Mouse (Mus musculus): ENCODE measurements around the gene Hnf1a.
"Not testable (repeated sequence)": the region's sequence is repeated elsewhere in the genome, so short reads cannot be mapped to it uniquely, and the experiment has no call there.

The Hnf1a gene

GRCm38 (mm10) chr5:114942766-114943130, 28.1 kb downstream of the Hnf1a start:
- DNase-seq = no peak

GRCm38 (mm10) chr5:114942074-114942765, 28.7 kb downstream of the Hnf1a start, which contains the start of gene 2210016L21Rik:
Gene 2210016L21Rik, plus strand, starts transcription at chr5:114942158.
- peak; percentile 90 for DNase-seq

GRCm38 (mm10) chr5:114941138-114941537, 29.8 kb downstream of the Hnf1a start:
- not testable (repeated sequence) for DNase-seq

- no peak for DNase-seq
Observed at GRCm38 (mm10) chr5:114935838-114936237, 35.1 kb downstream of the Hnf1a start.

GRCm38 (mm10) chr5:114933206-114933605, 37.7 kb downstream of the Hnf1a start:
- DNase-seq = no peak

- no peak for DNase-seq
Observed at GRCm38 (mm10) chr5:114931626-114932025, 39.3 kb downstream of the Hnf1a start.

GRCm38 (mm10) chr5:114926753-114927152, 44.1 kb downstream of the Hnf1a start:
- DNase-seq = no peak

GRCm38 (mm10) chr5:114926153-114926684, 44.7 kb downstream of the Hnf1a start:
- DNase-seq = no peak

- DNase-seq = peak; percentile 72
Observed at GRCm38 (mm10) chr5:114922998-114923473, 47.9 kb downstream of the Hnf1a start, which contains the start of gene Oasl1. Gene Oasl1, plus strand, starts transcription at chr5:114923240.

- DNase-seq = peak; percentile 30
Observed at GRCm38 (mm10) chr5:114922366-114922731, 48.5 kb downstream of the Hnf1a start.

- DNase-seq = peak; percentile 39
Observed at GRCm38 (mm10) chr5:114921551-114922365, 49.1 kb downstream of the Hnf1a start.

- not testable (repeated sequence) for DNase-seq
Observed at GRCm38 (mm10) chr5:114917357-114917756, 53.5 kb downstream of the Hnf1a start.

- no peak for DNase-seq
Observed at GRCm38 (mm10) chr5:114916777-114917176, 54.1 kb downstream of the Hnf1a start.

GRCm38 (mm10) chr5:114915854-114916253, 55.0 kb downstream of the Hnf1a start:
- no peak for DNase-seq

GRCm38 (mm10) chr5:114914855-114915254, 56.0 kb downstream of the Hnf1a start:
- DNase-seq = no peak

- DNase-seq = no peak
Observed at GRCm38 (mm10) chr5:114913686-114914085, 57.2 kb downstream of the Hnf1a start.

- DNase-seq = no peak
Observed at GRCm38 (mm10) chr5:114908598-114909305, 62.1 kb downstream of the Hnf1a start.

- peak; percentile 65 for DNase-seq
Observed at GRCm38 (mm10) chr5:114902413-114902812, 68.5 kb downstream of the Hnf1a start.

Data from kidney, postnatal 14 days (tissue).